Comparison of ENCODE assay signal across 9 mouse cellular contexts in the genomic region with DNA sequence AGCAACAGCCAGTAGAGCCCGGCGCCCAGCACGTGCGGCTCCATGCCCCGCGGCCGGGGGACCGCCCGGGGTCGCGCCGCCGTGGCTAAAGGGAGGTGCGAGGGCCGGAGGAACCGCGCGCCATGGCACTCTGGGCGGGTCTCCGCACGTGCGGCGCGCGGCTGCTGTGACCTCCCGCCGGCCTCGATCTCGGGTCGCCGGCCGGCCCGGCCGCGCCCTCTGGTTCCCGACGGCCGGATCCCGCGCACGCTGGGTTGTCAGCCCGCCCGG. TPM values are rescaled to one million over a fixed set of nuclear protein-coding genes. Genes with fewer than 3 reads are reported as not detected.
DNase-seq lines count a peak whose midpoint lies in the region; ATAC-seq and TF ChIP-seq lines count a peak whose summit lies in the region.
"Had no signal": no experiment of that assay in that cellular context is flagged by ENCODE, and none has a peak within 500 bp of the region (broad histone marks: within the 10 kb centered on the region; RNA-seq: fewer than 3 reads in every experiment).

No protein-coding gene starts in this region.

- H3K36me3 ChIP-seq in heart, postnatal 0 days (replicated peaks; ENCODE audit: control insufficient read depth, insufficient read depth, low read length): no peaks in the 10 kb centered on the region
- peaks cover 0 to 31% of the 10 kb centered on the region in 2 experiments; a peak in 2 of 4 replicates for H3K36me3 ChIP-seq in MEL (ENCODE audit: control insufficient read depth in 1 of 2, insufficient read depth in 2 of 2, low read length in 2 of 2)
- no peaks in the 10 kb centered on the region for H3K36me3 ChIP-seq in hindbrain, embryonic 11.5 days (ENCODE audit: control insufficient read depth, insufficient read depth, low read length)
- H3K36me3 ChIP-seq in midbrain, embryonic 10.5 days: no peaks in the 10 kb centered on the region

- no peak for TF ChIP-seq POLR2A in MEL (IDR thresholded peaks at IDR 0.05; ENCODE audit: control insufficient read depth in 1 of 2, insufficient read depth in 1 of 2, low read depth in 1 of 2, low read length in 2 of 2, poor library complexity in 1 of 2)

- no peaks in the 10 kb centered on the region for H3K27me3 ChIP-seq in heart, postnatal 0 days (ENCODE audit: control insufficient read depth, insufficient read depth, low read length)
- no peaks in the 10 kb centered on the region for H3K27me3 ChIP-seq in MEL (ENCODE audit: control insufficient read depth in 1 of 2, insufficient read depth in 2 of 2, low read length in 2 of 2)
- H3K27me3 ChIP-seq in hindbrain, embryonic 11.5 days (ENCODE audit: control insufficient read depth, insufficient read depth, low read length): peaks cover 22% of the 10 kb centered on the region
- peaks cover 43% of the 10 kb centered on the region for H3K27me3 ChIP-seq in midbrain, embryonic 10.5 days (ENCODE audit: low read depth, poor library complexity, severe bottlenecking)
- H3K27me3 ChIP-seq: Patski had no signal

- peak overlapping the region; percentile 65 for H3K9ac ChIP-seq in heart, postnatal 0 days (replicated peaks; ENCODE audit: low read depth, low read length)
- H3K9ac ChIP-seq in MEL (ENCODE audit: control insufficient read depth, low read depth, low read length, poor library complexity, severe bottlenecking): peak overlapping the region; percentile 79
- peak overlapping the region; percentile 62 for H3K9ac ChIP-seq in hindbrain, embryonic 11.5 days (ENCODE audit: low read depth, low read length)

- DNase-seq in heart, postnatal 0 days (ENCODE audit: low spot score): no peak
- DNase-seq in heart, postnatal 14 days: no peak
- no peak for DNase-seq in MEL (ENCODE audit: low read depth, low spot score)
- peak; percentile 69 for DNase-seq in hindbrain, embryonic 11.5 days (ENCODE audit: low spot score)
- no peak for DNase-seq in midbrain, embryonic 10.5 days (ENCODE audit: low spot score)
- DNase-seq in adrenal gland, postnatal 4 days (ENCODE audit: low spot score in 2 of 2): no peak
- no peak for DNase-seq in yolk sac, embryonic 10.5 days (ENCODE audit: low spot score)

- peak overlapping the region; percentile 71 for H3K27ac ChIP-seq in heart, postnatal 0 days (ENCODE audit: low read depth)
- peak overlapping the region; percentile 77 for H3K27ac ChIP-seq in MEL (ENCODE audit: control insufficient read depth, low read depth, low read length)
- 0 out of 2 replicates have a peak overlapping the region, but pooled peaks have one; percentile 30 for H3K27ac ChIP-seq in hindbrain, embryonic 11.5 days (ENCODE audit: low read depth, low read length)
- peak overlapping the region; percentile 87 for H3K27ac ChIP-seq in midbrain, embryonic 10.5 days (replicated peaks)

- peak overlapping the region; percentile 67 for H3K4me2 ChIP-seq in heart, postnatal 0 days (ENCODE audit: low read depth, low read length)
- H3K4me2 ChIP-seq in hindbrain, embryonic 11.5 days (replicated peaks; ENCODE audit: low read depth, low read length): peak overlapping the region; percentile 80

- peak; percentile 30 for ATAC-seq in heart, postnatal 0 days (ENCODE audit: insufficient read depth, low read depth)
- ATAC-seq in hindbrain, embryonic 11.5 days (ENCODE audit: low FRiP score): no peak
- ATAC-seq in monocyte, adult 5-6 weeks (replicated peaks; ENCODE audit: insufficient number of reproducible peaks, low FRiP score, low TSS enrichment, poor library complexity, severe bottlenecking): no peak

- peaks cover 64% of the 10 kb centered on the region for H3K79me2 ChIP-seq in MEL (ENCODE audit: control insufficient read depth, insufficient read depth, low read length, poor library complexity)

- no CpG with 5 or more reads among the region's 43 CpGs for WGBS in heart, postnatal 0 days
- WGBS in hindbrain, embryonic 11.5 days: under 1% methylated on average over 31 of the region's 43 CpGs
- WGBS in midbrain, embryonic 10.5 days: under 1% methylated on average over 33 of the region's 43 CpGs

- no peaks in the 10 kb centered on the region for H3K9me3 ChIP-seq in heart, postnatal 0 days (replicated peaks; ENCODE audit: control insufficient read depth, low read length)
- no peaks in the 10 kb centered on the region for H3K9me3 ChIP-seq in MEL (replicated peaks; ENCODE audit: insufficient read depth, low read length)
- H3K9me3 ChIP-seq in hindbrain, embryonic 11.5 days (ENCODE audit: control insufficient read depth, low read length): no peaks in the 10 kb centered on the region
- no peaks in the 10 kb centered on the region for H3K9me3 ChIP-seq in midbrain, embryonic 10.5 days (replicated peaks)

- H3K4me1 ChIP-seq in heart, postnatal 0 days (ENCODE audit: control insufficient read depth, insufficient read depth): peaks cover 20% of the 10 kb centered on the region
- H3K4me1 ChIP-seq in MEL (ENCODE audit: control insufficient read depth in 1 of 2, insufficient read depth in 2 of 2, low read length in 2 of 2): peaks cover 0 to 31% of the 10 kb centered on the region in 2 experiments; a peak in 3 of 4 replicates
- H3K4me1 ChIP-seq in hindbrain, embryonic 11.5 days (replicated peaks; ENCODE audit: control insufficient read depth, insufficient read depth, low read length): peaks cover 6% of the 10 kb centered on the region; the same call in 1 of the 2 replicates
- H3K4me1 ChIP-seq in midbrain, embryonic 10.5 days: peaks cover 43% of the 10 kb centered on the region

- intact Hi-C loops in heart, postnatal 14 days (cut with DNase I): loop anchor here (1.0 kb wide), 1 partner anchor 50 kb away; no protein-coding TSS in a partner anchor

- peak overlapping the region; percentile 64 for H3K4me3 ChIP-seq in heart, postnatal 0 days (ENCODE audit: low read depth, low read length)
- peak overlapping the region; percentile 55 to 58; a peak in 3 of 4 replicates for H3K4me3 ChIP-seq in MEL (ENCODE audit: control insufficient read depth in 1 of 2, insufficient read depth in 1 of 2, low read depth in 2 of 2, low read length in 2 of 2)
- peak overlapping the region; percentile 42 for H3K4me3 ChIP-seq in hindbrain, embryonic 11.5 days (ENCODE audit: low read depth, low read length)
- H3K4me3 ChIP-seq in midbrain, embryonic 10.5 days: peak overlapping the region; percentile 64

- TF ChIP-seq EP300 in heart, postnatal 0 days (IDR thresholded peaks at IDR 0.05; ENCODE audit: low read depth): no peak
- no peak for TF ChIP-seq EP300 in MEL (IDR thresholded peaks at IDR 0.05; ENCODE audit: low read depth in 1 of 2, low read length in 2 of 2)

- no peak for TF ChIP-seq RAD21 in MEL (IDR thresholded peaks at IDR 0.05; ENCODE audit: low read depth, low read length)

- TF ChIP-seq CTCF in heart, postnatal 0 days (IDR thresholded peaks at IDR 0.05; ENCODE audit: low read depth): no peak
- TF ChIP-seq CTCF in MEL (IDR thresholded peaks at IDR 0.05 in 2 of 3, conservative IDR thresholded peaks at IDR 0.05 in 1 of 3; ENCODE audit: control insufficient read depth in 1 of 3, insufficient read depth in 1 of 3, low read depth in 2 of 3, low read length in 3 of 3, poor library complexity in 1 of 3, severe bottlenecking in 1 of 3): no peak

TF ChIP-seq in MEL, 35 proteins besides CTCF, POLR2A, EP300 and RAD21 (continues in another document):
- TF ChIP-seq RCOR1 (IDR thresholded peaks at IDR 0.05; ENCODE audit: low read depth, low read length) (no peak), MXI1 (IDR thresholded peaks at IDR 0.05; ENCODE audit: low read depth, low read length) (peak; percentile 78; the same call in 1 of the 2 replicates), MYB (IDR thresholded peaks at IDR 0.05; ENCODE audit: low read depth, low read length) (no peak), MYC (IDR thresholded peaks at IDR 0.05; ENCODE audit: low read depth, low read length) (no peak), E2F4 (IDR thresholded peaks at IDR 0.05; ENCODE audit: borderline replicate concordance, low read depth, low read length) (no peak)

RNA-seq across cellular contexts. Expression of a gene that starts 0.2 kb away (rescaled TPM):
- total RNA-seq in heart, postnatal 0 days (2014; rRNA removed; ENCODE audit: low replicate concordance): 87.0 and 92.7 TPM in 2 replicates
- 8.0 and 10.1 TPM in 2 replicates for polyA plus RNA-seq in heart, postnatal 0 days (2015; fragmentation: Nextera tagmentation; extraction: Ambion mirVana)
- 10 to 100 TPM; 27.2 to 30.2 TPM for total RNA-seq in heart, postnatal 14 days (2021)
- total RNA-seq in MEL (2012; rRNA removed): 144 and 155 TPM in 2 replicates
- polyA plus RNA-seq in MEL (2012; ENCODE audit: insufficient read depth in 1 of 2, insufficient read length in 2 of 2, low read depth in 1 of 2, low replicate concordance in 2 of 2, missing spikeins in 1 of 2): 100 to 1,000 TPM in 1 of 2 experiments, 10 to 100 TPM in 1; 35.1 to 223 TPM
- polyA plus RNA-seq in hindbrain, embryonic 11.5 days (2014; fragmentation: Nextera tagmentation; extraction: Ambion mirVana): 5.2 and 5.3 TPM in 2 replicates
- polyA plus RNA-seq in midbrain, embryonic 10.5 days (2016; fragmentation: Nextera tagmentation; extraction: Ambion mirVana): 5.8 and 8.2 TPM in 2 replicates
- total RNA-seq in adrenal gland, postnatal 4 days (2021): 10 to 100 TPM; 49.0 to 52.1 TPM
- 31.7 to 76.2 TPM (median 45.9 TPM) in 3 replicates for total RNA-seq in monocyte, adult 5-6 weeks (2017)

RNA-seq across cellular contexts. Expression of a gene that starts 16.9 kb away (rescaled TPM):
- total RNA-seq in heart, postnatal 0 days (2014; rRNA removed; ENCODE audit: low replicate concordance): 27.5 and 52.3 TPM in 2 replicates
- polyA plus RNA-seq in heart, postnatal 0 days (2015; fragmentation: Nextera tagmentation; extraction: Ambion mirVana): 9.9 and 10.0 TPM in 2 replicates
- total RNA-seq in heart, postnatal 14 days (2021): 1 to 10 TPM; 3.6 to 4.6 TPM
- 64.3 and 74.6 TPM in 2 replicates for total RNA-seq in MEL (2012; rRNA removed)
- polyA plus RNA-seq in MEL (2012; ENCODE audit: insufficient read depth in 1 of 2, insufficient read length in 2 of 2, low read depth in 1 of 2, low replicate concordance in 2 of 2, missing spikeins in 1 of 2): 10 to 100 TPM in 1 of 2 experiments, not detected in 1; 84.5 TPM
- polyA plus RNA-seq in hindbrain, embryonic 11.5 days (2014; fragmentation: Nextera tagmentation; extraction: Ambion mirVana): 19.8 and 21.3 TPM in 2 replicates
- 63.2 and 70.9 TPM in 2 replicates for polyA plus RNA-seq in midbrain, embryonic 10.5 days (2016; fragmentation: Nextera tagmentation; extraction: Ambion mirVana)
- total RNA-seq in adrenal gland, postnatal 4 days (2021): 10 to 100 TPM; 33.2 to 36.6 TPM
- 11.1 to 24.4 TPM (median 12.4 TPM) in 3 replicates for total RNA-seq in monocyte, adult 5-6 weeks (2017)

RNA-seq across cellular contexts. Expression of a gene that starts 25.8 kb away (rescaled TPM):
- 106 and 112 TPM in 2 replicates for total RNA-seq in heart, postnatal 0 days (2014; rRNA removed; ENCODE audit: low replicate concordance)
- polyA plus RNA-seq in heart, postnatal 0 days (2015; fragmentation: Nextera tagmentation; extraction: Ambion mirVana): 104 and 119 TPM in 2 replicates
- total RNA-seq in heart, postnatal 14 days (2021): 10 to 100 TPM; 32.7 to 34.5 TPM
- total RNA-seq in MEL (2012; rRNA removed): 239 and 243 TPM in 2 replicates
- 100 to 1,000 TPM in 1 of 2 experiments, not detected in 1; 287 TPM for polyA plus RNA-seq in MEL (2012; ENCODE audit: insufficient read depth in 1 of 2, insufficient read length in 2 of 2, low read depth in 1 of 2, low replicate concordance in 2 of 2, missing spikeins in 1 of 2)
- 194 and 206 TPM in 2 replicates for polyA plus RNA-seq in hindbrain, embryonic 11.5 days (2014; fragmentation: Nextera tagmentation; extraction: Ambion mirVana)
- 241 and 278 TPM in 2 replicates for polyA plus RNA-seq in midbrain, embryonic 10.5 days (2016; fragmentation: Nextera tagmentation; extraction: Ambion mirVana)
- total RNA-seq in adrenal gland, postnatal 4 days (2021): 10 to 100 TPM; 93.4 to 98.6 TPM
- total RNA-seq in monocyte, adult 5-6 weeks (2017): 30.5 to 53.3 TPM (median 49.7 TPM) in 3 replicates

Comparison
In these comparisons a context has a peak if more than half of its experiments do, and no peak if none do; other contexts are left out.
1. H3K27ac ChIP-seq: peak in every context shown above with its lines; median percentile 87 in midbrain, embryonic 10.5 days; 77 in MEL; 71 in heart, postnatal 0 days; 30 in hindbrain, embryonic 11.5 days.